Mouse (Mus musculus): Measurements from ENCODE around the gene Ntf3.

DNA sequence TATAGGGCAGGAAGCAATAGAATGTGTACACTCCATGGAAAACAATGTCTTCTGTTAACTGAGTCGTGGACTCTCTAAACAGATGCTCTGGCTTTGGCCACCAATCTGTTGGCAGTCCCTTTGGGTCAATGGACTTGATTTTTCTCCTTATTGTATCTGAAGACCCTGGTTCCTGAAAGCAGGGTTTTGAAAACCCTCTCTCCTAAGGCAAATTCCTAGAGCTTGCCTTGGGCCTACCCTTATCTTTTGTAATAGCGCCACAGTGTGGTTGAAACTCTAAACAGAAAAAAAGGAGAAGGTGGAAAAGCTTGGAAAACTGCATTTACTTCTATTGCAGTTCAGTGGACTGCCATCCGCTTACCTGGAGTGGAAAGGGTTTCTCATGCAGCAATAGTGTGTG, 1.0 kb upstream of the Ntf3 start:
- TF ChIP-seq CTCF (IDR thresholded peaks at IDR 0.05; ENCODE audit: control insufficient read depth, insufficient read depth, insufficient replicate concordance, low read depth, low read length) = no peak
- no peak for TF ChIP-seq POLR2A (IDR thresholded peaks at IDR 0.05; ENCODE audit: control insufficient read depth, low read depth, low read length)
